Mouse (Mus musculus): Measurements from ENCODE around the gene Gprin2.

The Gprin2 gene

DNA sequence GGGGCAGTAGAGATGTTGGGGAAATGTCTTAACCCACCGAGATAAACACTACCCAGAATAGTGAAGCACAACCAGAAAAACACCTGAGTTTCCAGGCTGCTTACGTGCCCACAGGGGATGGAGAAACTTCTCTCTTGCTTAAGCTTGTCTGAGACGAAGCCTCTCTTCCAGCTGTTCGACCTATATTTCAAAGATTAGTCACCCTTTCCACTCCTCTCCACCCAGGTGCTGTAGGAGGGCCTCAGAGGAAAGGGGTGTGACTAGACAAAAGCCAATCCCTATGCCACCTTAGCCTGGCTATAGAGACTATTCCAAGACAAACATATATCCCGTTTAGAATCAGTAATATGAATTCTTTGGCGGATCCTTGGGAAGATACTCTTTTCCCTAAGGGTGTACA, 6.5 kb upstream of the Gprin2 start:
- in situ Hi-C loops (cut with MboI, MseI), result no loop called here

DNA sequence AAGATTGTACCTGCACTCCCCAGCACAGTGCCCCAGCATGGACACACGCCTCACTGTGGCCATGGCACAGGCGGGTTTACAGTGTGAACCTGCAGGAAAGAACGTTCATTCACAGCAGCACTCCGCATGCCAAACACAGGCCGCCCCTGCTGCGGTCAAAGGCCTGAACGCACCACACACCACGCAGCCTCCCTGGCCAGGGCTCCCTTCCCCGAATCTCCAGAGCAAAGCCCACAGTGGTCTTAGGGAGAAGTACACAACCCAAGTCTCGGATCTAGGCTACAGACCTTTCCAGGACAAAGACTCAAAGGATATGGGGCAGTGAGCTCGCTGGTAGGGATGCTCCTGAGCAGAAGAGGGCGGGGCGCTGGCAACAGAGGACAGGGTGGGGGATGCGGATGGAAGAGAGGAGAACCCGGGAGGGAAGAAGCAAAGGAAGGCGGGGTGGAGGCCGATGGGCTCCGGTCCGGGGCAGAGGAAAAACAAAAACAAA, 669 bp downstream of the Gprin2 start:
- in situ Hi-C loops (cut with MboI, MseI), result no loop called here

DNA sequence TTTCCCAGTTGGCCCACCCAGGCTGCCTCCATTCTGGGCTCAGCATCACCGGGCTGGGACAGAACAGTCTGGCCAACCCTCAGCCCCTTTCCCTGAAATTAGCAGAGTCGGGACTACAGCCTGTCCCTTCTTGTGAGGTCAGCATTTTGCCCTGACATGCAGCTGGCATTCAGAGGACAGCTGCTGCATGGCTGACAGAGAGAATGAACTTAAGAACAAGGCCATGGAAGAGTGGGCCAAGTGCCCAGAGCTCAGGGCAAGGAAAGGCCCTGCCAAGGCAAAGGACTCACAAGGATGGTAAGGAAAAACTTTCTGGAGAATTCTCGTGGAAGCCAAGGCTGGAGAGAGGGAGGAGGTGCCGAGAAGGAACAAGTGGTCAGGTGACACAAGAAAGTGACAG, 4.7 kb downstream of the Gprin2 start:
- in situ Hi-C loops (cut with MboI, MseI), result no loop called here

DNA sequence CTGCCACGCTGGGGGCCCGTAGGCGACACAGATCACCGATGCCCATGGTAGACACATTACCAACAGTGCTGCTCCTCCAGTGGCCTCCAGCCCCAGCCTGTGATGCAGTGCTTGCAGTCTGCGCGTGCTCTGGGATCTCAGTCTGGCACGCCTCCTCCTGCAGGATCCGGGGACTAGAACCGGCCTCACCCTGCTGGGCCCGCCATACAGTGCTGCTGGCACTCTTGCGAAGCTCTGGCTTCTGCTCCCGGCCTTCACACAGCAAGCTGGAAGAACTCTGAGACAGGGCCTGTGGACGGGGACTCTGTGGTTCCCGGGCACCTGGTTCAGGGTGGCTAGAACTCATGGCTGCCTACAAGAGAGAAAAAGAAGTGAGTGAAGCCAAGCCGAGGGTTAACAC, 6.0 kb downstream of the Gprin2 start:
- in situ Hi-C loops (cut with MboI, MseI), result no loop called here

DNA sequence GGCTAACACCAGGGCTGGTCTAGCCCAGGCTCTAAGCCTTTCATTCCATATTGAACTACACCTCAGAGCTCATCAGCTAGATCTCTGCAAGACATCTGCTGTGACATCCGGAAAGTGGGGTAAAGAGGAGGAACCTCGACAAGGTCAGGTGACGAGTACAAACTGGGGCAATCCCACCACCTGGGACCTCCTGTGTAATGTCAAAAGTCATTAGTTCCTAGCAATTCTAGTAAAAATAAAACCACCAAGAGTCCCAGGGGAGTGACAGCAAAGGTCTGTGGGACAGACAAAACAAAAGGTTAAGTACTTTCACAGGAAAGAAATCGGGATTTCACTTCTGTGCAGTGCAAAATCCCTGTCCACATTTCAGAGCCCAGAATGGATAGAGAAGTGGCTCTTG, 7.6 kb downstream of the Gprin2 start:
- in situ Hi-C loops (cut with MboI, MseI), result no loop called here

DNA sequence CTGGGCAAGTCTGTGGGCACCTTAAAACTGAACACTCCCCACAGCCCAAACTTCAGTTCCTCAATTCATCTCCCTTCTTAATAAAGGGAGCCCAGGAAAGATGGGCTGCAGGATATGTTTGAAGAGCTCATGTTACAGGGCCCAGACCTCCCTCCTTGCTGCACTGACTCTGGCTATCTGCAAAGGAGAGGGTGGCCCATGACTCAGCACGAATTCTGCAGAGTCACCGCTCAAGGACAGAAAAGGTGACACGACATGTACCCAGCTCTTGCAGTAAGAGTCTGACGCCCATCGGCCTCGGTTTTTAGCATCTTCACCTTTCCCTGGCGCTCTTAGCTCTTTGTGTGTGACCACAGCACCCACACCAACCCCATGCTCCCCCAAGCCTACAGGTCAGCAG, 11.1 kb downstream of the Gprin2 start:
- in situ Hi-C loops (cut with MboI, MseI), result no loop called here

DNA sequence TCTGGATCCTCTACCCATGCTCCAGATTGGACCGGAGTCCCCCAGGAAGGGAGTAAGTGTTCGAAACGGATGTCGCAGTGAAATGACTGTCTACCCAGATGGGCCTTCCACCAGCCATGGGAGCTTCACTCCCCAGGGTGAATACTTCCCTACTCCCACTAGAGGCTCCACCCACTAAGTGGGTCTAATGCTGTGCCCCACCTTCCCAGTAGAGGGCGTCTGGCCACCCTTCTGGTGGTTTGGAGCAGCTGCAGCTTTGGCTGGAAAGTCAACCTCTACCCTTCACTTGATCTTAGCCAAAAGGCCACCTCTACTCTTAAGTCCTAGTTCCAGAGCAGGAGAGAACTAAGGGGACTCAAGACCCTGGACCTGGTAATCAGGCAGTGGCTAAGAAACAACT, 12.8 kb downstream of the Gprin2 start:
- in situ Hi-C loops (cut with MboI, MseI), result no loop called here

DNA sequence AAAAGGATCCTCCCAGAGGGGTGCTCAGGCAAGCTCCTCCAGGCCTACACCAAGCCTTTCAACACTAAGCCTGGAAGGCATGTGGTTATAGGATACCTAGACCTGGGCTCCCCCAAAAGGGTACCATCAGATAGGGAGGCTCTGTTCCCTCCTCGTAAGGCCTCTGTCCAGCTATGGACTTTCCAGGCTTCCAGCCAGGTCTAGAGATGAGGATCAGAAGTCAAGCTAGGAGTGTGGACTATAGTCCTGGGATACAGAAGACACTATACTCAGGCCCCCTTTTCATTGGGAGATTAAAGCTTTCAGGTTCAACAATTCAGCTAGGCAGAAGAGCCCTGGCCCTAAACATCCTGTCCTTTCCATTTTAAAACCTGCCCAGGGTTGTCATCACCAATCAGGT, 18.4 kb downstream of the Gprin2 start:
- in situ Hi-C loops (cut with MboI, MseI), result no loop called here

DNA sequence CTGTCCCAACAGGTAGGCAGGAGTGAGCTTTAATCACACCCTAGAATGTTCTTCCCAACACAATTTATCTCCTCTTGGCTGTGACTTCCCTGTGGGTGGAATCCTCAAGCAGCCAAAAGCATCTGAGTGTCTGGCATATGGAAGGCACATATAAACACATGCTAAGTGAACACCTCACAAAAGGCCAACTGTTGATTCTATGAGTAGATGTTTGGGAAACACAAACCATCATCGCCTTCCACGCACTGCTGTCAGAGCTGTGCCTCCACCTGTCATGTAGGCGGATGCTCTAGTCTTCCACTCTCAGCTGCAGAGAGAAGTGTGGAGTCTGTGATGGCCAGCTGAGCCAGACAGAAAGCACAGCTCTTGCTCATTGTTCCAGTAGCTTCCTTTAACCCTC, 22.1 kb downstream of the Gprin2 start:
- in situ Hi-C loops (cut with MboI, MseI), result no loop called here

DNA sequence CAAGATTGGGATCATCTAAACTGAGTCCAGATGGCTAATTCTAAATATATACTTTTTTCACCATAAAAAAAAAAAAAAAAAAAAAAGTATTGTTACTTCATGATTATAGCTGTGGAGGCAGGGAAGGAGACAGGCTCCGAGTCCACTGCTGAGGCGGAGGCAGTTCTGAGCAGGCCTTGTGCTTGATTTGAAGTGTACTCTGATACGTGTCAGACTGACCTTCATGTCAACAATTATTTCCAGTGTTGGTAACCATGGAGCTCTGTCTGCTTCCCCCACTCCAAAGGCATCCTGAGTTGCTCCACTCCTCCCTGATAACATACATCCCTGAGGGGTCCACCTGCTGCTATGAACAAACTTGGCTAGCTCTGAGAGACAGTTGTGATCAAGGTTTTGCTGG, 30.3 kb downstream of the Gprin2 start:
- in situ Hi-C loops (cut with MboI, MseI), result no loop called here

DNA sequence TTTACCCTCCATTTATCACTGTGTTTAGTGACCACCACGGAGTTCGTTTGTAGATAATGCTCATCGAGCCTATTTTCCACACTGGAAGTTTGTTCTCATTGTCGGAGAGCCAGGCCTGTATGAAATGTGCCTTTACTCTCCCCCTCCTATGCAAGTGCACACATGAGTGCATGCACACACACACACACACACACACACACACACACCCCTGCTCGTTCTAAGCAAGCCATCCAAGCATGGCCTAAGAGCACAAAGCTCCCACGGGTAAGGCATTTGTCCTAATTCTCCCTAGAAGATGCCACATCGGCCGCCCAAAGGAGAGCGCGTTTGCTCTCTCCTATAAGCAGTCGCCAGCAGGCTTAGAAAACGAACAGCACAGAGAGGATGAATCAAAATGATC, 45.7 kb downstream of the Gprin2 start:
- in situ Hi-C loops (cut with MboI, MseI), result no loop called here

DNA sequence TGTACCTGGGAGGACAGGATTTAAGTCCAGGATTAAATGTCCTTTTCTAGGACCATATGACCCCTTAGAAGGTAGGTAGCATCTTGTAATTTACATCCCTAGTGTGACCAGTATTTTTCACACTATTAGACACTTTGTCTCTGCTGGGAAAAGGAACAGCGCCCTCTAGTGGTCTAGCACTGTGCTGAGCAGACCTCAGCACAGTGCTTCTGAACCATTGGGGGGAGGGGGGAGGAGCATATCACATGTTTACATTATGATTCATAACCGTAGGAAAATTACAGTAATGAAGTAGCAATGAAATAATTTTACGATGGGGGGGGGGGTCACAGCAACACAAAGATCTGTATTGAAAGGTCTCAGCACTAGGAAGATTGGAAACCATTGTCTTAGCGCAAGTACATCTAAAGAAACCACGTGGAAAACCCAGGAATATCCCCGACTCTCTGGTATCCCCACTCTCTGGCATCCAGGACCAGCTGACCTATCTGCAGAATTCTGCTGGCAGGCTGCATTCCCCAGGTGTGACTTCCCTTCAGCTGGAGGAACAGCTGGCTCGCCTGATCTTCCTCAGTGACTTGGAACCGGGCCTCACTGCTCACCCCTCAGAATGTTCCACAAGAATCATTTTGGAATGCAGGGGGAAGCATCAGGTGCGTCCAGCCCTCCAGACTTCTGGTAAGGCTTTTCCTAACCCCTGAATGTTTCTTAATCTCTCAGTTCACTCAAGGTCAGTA, 46.7 kb downstream of the Gprin2 start:
- in situ Hi-C loops (cut with MboI, MseI), result no loop called here

DNA sequence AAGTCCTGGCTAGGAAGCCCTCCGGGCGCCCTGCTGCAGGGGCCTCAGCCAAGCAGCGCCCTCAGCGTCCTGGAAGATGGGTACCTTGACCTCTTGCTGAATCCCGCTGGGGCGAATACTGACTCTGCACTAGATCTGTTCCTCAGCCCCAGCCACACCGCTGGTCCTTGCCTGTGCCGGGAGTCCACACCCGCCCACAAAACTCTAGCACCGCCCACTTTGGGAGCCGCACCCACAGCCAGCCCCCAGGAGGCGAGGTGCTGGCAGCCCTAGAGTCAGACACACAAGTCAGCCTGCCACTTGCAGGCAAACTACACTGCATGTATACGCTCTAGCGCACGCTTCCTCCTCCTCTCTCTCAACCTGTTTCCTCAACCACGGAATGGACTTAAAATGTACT, 49.1 kb downstream of the Gprin2 start, which contains the start of gene Npy4r:
Gene Npy4r, minus strand, starts transcription at position 148 of the 400 bp plus-strand sequence.
- in situ Hi-C loops (cut with MboI, MseI), result no loop called here

DNA sequence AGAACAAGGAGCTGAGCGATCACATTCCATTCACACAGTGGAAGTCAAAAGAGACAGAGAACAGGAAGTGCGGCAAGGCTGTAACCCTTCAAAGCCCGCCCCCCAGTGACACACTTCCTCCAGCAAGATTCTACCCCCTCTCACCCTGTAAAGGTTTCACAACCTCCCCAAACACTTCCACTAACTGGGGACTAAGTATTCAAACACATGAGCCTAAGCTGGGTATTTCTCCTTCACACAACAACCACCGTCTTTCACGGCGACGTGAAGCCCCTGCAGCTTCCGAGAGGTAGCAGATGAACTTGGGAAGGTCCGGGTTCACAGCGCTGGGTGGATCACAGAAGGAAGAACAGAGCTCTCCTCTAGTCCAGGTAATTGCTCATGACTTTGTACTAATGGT, 58.5 kb downstream of the Gprin2 start:
- in situ Hi-C loops (cut with MboI, MseI), result no loop called here

DNA sequence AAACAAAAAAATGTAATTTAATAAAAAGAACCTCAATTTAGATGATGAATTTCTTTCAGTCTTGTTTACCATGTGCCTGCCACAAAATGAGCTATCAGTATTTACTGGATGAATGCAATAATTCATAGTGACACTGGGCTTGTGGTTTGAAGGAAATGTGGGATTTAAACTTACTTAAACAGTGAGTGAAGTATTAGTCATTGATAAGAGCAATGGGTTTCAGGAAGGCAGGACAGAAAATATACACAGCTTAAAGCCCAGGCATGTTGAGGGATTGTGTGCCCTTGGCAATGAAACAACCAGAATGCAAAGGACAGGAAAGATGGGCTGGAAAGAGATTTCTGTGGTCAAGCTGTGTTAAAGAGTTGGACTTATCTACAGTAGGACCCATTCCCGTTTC, 59.1 kb downstream of the Gprin2 start:
- in situ Hi-C loops (cut with MboI, MseI), result no loop called here

DNA sequence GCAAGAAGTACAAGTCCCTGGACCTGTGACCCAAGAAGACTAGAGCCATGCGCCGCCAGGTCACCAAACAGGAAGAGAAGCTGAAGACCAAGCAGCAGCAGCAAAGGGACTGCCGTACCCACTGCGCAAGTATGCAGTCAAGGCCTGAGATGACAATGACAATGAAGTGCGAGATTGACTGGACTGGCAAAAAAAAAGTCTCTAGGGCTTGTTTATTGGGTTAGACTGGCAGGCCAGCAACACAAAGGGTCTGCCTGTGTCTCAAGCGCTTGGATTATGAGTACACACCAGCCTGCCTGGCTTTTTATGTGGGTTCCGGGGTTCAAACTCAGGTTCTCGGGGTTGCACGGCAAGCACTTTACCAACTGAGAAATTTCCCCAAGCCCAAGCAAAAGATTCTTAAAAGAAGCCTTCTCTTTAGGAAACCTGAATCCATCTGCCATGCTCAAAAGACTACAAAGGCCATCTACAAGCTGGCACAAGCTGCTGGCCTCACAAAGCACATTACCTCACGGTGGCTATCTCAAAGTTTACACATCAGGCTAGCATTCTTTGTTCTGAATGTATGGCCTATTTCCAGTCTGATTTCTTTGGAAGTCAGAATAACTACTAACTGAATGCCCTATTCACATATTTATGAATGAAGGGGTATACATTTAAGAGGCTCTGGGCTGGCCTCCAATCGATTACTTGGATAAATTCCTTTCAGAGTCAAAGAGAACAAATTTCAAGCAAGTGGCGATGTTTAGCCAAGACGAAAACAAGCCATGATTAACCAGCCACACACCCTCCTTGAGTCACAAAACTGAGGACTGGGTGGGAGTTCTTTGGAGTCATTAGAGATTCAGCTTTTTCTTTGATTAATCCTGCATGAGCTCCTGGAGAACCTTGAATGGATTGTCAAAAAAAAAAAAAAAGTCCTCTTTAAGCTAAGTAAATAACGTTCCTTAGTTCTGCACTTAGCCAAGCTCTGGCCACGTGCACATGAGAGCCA, 61.5 kb downstream of the Gprin2 start:
- in situ Hi-C loops (cut with MboI, MseI), result no loop called here

Data from T-helper 1 cell (primary cell).